Mouse (Mus musculus): ENCODE measurements at regions not wholly inside any gene's neighbourhood (a gene's known extent, or its start where the extent isn't known, plus 50 kb on each side); places are given as distances from the start of the nearest gene placed in this dataset.

DNA sequence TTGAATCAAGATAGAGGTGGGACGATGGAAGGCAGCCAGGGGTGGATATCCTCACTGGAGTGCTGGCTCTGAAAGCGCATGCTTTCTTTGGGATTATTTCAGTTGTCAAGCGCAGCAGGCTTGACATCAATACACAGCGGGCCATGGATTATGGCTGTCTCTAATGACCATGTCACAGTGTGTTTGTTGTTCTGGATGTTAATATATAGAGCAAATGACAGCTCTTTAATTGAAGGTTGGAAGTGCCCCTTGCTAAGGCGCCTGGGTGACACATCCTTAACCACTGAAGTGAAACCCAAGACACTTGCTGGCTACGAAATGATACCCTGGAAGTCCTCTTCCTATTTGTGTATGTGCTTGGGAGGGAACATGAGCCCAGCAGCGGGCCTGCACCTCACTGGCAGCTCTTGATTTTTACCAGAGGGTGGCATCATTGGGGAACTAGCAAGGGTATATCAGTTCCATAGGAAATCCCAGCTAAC, 200.5 kb upstream of the Rasgrp1 start:
- DNase-seq (ENCODE audit: low spot score) = no peak

DNA sequence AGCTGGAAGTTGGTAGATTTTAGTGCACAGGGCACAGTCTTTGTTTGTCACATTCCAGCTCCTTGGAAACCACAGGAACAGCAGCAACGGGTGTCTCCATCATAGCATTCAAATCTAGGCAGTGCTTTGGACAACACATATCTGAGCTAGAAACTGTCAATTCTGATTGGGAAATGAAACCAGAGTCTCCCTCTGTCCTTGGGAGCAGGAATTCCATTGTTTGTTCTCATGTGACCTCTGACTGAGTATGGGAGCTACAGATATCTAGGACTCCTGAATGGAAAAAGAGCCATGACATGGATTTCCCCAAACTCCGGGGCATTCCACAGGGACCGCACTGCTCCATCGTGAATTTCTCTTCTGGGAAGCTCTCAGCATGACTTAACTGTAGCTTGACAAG, 205.5 kb upstream of the Rasgrp1 start:
- DNase-seq (ENCODE audit: low spot score) = no peak

DNA sequence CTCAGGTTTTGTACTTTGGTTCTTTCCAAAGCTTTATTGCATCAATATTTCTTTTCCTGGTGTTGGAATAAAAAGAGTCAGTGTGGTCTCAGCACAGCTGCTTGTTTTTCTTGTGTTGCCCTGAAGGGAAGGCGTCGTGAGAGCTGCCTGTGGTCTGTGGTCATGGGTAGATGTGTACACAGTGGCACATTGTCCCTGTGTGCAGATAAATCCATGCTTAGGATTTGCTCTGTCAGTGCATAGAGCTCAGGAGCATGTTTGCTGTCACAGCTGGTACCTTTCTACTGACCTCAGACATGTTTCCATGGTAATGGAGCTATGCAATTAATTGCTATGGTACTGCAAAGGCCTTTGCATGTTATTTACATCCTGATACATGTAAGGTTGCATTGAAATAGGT, 213.5 kb upstream of the Rasgrp1 start:
- DNase-seq (ENCODE audit: low spot score) = no peak

DNA sequence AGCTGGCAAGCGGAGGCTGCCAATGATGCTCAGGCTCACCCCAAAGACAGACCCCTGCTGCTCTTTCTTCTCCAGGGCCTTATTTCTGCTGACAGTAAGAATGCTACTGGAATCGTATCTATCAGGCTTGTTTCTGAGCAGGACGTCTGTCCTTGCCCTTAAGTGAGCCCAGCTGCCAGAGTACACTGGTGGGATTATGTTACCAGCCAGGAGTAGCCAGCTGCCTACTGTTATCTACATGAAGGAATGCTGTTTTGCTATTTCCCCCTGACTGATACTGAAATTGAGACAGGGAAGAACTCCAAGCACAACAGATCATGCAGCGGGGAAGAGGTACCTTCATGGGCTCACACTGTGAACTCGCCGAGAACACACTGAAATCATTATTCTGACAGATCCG, 228.2 kb upstream of the Rasgrp1 start:
- no peak for DNase-seq (ENCODE audit: low spot score)

DNA sequence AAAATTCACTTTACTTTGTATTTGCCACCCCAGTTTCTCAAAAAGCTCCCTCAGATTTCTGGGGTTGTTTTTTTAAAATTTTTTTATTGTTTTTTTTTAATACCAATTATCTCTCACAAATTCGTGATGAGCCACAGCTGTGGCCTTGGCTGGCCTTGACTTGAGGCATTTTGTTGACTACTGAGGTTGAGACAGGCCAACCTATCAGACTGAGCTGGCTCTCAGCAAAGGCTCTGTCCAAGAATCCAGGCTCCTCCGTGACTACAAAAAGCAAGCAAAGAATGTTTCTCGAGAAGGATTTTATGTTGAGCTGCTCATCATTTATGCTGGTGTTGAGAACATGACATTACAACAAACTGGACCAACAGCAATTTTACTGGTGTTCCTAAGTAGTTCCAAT, 244.6 kb upstream of the Rasgrp1 start:
- DNase-seq (ENCODE audit: low spot score) = peak; percentile 8

DNA sequence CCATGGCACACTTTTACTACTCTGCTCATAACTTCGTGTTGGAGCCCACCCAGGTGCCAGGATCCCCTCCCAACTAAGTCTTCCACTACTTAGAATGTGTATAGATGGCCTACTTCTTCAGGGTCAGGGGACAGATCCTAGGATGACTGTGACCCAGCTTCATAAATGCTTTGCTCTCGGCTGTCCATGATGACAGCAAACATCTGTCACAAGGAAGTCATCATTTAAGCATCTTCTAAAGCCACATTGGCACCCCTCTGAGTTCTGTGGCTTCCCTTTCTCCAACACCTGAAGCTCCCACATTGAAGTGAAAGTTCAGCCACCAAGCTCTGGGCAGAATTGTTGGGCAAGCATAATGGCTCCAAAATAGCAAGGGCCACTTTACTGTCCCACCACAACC, 252.2 kb upstream of the Rasgrp1 start:
- no peak for DNase-seq (ENCODE audit: low spot score)

DNA sequence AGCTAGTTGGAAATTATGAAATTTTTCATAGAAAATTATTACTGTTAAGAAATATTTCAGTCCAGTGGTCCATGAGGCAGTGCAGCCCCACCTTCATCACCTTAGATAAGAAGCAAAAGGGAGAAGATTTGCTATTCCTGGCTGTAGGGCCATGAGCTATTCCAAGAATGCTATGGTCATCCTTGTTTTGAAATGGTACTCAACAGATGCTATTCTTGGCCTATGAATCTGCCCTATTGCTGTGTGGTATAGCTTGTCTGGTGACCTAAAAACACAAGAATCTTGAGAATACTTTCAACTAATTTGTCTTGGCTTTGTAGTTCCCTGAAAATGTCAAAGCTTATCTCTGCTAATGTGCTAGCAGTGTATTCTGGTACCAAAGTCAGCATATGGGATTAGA, 254.8 kb upstream of the Rasgrp1 start:
- no peak for DNase-seq (ENCODE audit: low spot score)

DNA sequence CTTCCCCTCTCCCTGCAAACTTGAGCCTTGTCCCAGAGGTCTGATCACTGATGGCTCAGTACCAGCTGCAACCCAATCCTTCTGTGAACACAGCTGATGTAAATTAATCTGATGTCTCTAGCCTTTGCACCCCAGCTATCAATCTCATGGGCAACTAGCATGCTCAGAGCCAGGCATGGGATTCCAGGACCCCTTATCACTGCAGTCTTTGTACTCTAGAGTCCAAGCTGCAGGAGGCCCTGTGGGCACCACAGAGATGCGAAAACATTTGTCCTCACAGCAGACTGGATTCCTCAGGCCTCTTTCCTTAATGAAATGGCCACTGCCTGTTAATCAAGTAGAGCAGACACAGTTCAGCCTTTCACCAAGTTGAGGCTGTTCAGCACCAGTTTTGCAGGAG, 272.0 kb upstream of the Rasgrp1 start:
- no peak for DNase-seq (ENCODE audit: low spot score)

DNA sequence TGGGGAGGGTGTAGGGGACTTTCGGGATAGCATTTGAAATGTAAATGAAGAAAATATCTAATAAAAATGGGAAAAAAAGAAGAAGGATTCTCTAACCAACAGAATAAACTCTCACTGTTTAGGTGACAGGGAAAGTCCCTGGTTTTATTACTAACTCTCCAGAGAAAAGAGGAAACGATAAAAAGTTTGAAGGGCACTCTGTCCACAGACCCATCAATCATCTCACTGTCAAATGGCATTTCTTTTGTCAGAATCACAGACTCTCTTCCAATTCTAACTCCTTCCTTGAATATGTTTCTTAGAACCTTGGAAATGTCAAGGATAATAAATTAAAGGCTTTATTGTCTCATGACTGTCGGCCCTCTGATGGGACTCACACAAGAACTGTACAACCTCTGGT, 275.3 kb upstream of the Rasgrp1 start:
- DNase-seq (ENCODE audit: low spot score) = no peak

DNA sequence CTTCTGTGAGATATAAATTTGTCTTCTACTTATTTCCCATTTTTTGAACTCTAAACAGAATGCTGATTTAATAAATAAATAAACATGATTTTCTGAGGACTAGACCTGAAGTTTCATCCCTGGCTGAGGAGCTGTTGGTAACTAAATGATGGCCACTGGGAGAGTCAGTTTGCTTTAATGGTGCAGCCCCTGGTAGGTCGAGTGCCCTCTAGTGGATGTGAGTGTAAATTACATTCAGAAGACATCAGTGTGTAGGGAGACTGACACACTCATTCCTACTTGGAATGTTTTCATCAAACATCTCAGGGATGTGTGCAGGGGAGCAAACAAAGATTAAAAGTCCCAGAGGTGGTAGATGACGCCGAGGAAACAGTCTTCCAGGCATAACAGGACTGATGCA, 281.2 kb upstream of the Rasgrp1 start:
- DNase-seq (ENCODE audit: low spot score) = peak; percentile 16

DNA sequence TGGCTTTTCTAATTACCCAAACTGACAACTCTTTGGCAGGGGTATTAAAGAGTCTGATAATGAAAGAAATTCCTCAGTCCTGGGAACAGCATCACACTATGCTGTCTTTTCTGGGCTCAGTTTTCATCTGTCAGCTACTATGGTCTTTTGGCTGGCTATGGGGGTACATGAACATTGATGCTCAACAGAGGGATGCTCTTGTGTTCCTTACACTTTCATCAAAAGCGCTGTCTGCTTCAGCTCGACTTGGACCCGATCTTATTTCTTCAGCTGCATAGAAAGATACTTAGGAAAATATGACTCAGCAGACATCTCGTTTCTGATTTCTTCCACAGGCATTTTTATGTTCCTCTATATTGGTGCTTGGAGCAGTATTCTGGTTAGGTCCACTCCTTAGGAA, 292.1 kb upstream of the Rasgrp1 start:
- no peak for DNase-seq (ENCODE audit: low spot score)

DNA sequence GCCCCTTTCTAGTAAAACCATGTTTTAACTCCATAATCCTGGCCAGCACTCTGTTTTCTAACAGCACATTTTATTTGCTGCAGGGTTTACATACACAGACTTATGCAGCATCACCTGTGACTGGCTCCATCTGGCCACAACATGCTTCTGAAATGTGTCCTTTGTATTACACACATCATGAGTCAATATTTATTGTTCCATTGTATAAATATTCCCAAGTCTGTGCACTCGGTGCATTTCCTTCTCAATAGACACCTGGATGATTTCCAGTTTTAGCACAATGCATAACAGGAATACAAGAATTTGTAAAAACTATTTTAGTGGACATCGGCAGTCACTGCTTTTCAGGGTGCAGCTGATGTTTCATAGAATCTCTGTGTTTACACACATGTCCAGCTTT, 294.6 kb upstream of the Rasgrp1 start:
- DNase-seq (ENCODE audit: low spot score) = no peak

DNA sequence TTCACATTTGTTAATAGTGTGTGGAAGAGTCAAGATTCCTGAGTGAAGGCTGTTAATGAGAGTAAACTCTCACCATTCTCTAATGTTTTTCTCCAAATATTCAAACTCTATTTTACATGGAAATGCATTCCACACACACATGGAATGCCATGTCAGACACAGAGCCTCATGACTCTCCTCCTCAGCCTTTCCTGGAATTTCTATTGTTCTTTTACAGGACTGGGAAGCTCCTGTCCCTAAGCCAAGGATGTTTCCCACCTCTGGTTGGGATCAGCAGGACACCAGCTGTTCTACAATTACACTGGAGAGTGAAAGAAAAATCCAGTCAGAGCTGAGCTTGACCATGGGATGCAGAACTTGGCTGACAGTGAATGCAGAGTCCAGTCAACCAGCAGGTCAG, 309.3 kb upstream of the Rasgrp1 start:
- no peak for DNase-seq (ENCODE audit: low spot score)

DNA sequence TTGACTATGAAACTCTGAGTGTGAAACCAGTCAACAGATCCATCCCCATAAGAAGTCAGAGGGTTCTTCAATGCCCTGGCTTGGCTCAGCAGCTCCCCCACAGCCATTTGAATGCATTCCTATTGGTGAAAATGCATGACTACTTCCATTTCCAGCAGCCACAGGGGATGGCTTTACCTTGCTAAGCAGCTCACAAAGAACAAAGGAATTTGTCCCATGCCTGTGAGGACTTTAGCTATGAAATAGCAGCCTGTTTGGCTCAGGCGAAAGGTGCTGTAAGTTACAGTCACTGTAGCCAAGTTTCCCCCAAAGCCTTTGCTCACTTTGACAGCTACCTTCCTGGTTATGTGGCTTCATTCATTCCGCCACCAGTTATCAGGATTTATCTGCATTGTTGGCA, 309.8 kb upstream of the Rasgrp1 start:
- DNase-seq (ENCODE audit: low spot score) = no peak

DNA sequence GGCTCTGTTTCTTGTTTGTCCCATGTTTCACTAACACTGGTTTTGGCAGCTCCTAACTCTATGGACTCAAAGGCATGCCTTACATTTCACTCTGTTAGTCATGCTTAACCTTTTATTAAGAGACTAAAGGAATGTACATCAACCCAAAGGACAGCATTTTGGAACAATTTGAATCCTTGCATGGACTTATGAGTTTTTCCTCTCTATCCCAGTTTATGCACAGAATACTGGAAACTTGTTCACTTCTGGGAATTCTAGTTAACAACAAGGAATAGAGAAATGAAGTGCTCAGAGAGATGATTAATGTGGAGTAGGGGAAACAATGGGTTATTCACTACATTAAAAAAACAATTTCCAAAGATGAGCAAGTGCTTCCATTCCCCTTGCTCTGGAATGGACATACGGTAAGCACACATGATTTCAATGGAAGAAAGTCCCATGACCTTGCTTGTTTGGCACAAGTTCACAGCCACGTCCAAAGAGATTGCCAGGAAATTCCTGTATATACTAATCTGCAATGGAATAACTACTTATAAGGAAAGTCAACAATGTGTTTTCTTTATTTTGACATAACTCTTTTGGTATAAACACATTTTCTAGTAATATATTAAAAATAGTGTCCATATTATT, 313.9 kb upstream of the Rasgrp1 start:
- no peak for DNase-seq (ENCODE audit: low spot score)

DNA sequence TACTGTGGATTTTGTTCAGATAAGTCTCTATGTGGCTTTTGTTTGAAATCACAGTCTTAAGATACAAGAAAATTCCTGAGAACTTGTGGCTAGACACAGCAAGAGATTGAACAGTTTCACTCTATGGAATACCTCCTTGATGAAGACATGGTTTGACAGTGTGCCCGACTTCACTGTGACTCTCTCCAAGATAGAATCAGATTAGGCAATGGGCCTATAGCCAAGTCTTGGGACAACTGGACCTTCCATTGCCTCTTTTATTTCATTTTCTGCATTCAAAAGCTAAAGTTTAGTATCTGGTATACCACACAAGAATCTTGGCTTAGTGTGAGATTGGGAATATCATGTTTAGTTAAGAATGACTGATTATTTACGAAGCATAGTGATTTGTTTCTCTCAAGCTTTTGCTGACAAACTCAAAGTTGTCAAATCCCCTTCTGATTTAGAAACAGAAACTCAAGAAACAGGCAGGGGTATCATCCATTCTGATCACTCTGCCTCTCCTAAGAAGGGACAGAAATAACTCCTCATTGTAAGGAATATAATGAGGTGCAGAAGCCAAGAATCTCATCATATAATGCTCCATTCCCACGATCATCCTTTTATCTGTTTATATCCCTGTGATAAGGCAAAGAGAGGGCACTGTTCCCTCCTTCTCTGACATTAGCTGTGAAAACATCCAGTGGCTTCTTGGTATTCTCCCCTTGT, 317.6 kb upstream of the Rasgrp1 start:
- no peak for DNase-seq (ENCODE audit: low spot score)

DNA sequence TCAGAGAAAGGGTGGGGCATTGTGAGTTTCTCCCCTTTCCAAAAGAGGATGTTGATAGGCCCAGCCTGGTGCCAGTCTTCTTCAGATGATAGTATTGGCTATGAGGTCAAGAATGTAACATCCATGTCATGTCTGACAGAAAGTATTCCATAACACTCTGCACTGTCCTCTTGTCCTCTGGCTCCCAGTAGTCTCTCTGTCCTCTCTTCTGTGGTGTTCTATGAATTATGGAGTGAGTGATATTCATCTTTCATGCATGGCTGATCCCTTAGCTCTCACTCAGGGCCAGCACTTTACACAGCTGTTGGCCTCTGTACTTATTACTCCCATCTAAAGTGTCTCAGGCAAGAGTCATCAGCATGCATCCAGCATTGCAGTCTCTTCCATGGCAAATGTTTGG, 319.9 kb upstream of the Rasgrp1 start:
- no peak for DNase-seq (ENCODE audit: low spot score)

DNA sequence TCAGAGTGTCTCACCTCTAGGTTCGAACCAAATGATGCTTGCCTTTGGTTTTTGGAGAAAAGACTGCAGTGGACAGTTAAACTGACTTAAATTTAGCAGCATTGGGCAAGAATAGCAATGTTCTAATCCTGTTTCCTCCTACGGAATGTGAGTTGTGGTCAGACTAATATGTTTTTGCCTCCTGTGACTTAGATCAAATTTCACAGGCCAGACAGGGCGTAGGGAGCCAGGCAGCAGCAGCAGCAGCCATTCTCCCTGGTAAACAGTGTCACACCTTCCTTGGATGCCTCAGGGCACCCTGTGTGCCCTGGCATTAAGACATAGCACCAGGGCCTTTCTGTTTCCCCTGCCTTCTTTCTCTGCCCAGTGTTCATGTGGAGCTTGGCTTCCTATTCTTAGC, 323.7 kb upstream of the Rasgrp1 start:
- no peak for DNase-seq (ENCODE audit: low spot score)

DNA sequence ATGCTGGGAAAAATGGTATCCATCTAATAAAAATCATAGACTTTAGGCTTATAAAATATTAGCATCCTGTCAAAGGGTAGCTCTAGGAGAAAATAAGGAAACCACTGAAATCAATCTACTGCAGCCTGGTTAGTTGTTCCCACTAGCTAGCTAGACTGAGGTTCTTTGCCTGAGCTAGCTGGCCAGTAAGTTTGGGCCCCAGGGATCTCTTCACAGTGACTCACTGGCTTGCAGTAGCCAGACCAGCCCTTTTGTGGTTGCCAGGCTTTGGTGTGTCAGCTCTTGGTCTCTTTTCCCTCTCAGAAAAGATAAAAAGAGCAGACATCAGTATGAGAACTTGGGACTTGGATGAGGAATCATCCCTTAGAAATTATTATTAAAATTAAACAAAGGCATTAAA, 325.3 kb upstream of the Rasgrp1 start:
- no peak for DNase-seq (ENCODE audit: low spot score)

DNA sequence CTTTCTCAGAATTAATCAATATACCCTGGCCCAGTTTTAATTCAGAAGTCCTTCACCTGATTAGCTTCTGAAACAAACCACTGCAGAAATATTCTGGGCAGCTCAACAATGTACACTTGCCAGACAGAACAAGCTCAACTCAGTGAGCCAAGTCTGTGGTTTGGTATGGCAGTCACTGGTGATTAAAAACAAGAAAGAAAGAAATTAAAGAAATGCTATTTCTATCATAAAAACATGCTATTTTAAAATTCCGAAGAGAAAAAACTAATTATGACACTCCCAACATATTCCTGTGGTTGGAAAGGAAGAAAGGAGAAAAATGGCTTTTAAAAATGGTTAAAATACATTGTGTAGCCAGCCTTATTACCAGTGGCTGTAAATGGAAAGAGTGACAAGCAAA, 332.1 kb upstream of the Rasgrp1 start:
- DNase-seq (ENCODE audit: low spot score) = no peak

DNA sequence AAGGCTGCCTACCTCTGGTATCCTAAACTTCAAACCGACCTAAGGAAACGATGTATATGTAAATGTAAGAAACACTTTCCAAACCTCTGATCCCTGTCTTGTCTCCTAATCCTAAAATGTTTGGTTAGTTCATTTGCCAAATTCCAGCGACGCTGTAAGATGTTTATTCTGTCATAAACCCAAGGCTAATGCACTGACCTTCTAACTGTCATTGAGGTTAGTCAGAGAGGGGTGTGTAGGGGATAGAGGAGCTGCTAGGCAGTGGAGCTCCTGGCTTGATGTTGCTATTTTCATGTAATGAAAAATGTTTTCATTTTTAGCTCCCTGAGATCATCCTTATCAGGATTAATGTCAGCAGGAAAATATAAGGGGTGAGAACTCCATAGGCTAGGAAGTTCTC, 335.8 kb upstream of the Rasgrp1 start:
- no peak for DNase-seq (ENCODE audit: low spot score)

DNA sequence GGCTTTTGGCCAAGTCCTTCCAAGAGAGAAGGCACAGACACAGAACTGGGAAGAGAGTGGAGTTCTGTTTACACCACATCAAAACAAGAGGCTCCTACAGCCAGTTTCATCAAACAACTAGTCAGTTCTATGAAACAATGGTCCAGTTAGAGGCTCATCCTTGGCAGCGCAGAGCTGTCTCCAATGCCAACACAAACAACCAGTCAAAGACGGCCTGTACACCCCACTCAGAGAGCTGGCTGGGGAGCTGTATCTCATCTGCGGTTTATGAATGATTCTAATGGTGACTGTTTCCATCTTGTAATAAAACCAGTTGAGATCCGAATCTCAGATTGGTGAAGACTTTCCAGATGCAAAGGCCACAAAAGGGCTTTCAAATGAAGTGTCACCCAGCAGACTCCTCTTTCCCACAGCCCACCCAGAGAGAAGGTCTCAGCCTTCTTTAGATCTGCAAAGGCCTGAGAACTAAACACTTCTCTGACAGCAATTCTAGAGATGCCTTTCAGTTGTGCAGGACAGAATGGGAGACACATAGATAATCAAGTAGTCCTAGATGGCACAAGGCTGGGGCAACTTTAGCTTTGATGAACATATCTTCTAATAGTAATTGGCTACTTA, 343.1 kb upstream of the Rasgrp1 start:
- no peak for DNase-seq (ENCODE audit: low spot score)

DNA sequence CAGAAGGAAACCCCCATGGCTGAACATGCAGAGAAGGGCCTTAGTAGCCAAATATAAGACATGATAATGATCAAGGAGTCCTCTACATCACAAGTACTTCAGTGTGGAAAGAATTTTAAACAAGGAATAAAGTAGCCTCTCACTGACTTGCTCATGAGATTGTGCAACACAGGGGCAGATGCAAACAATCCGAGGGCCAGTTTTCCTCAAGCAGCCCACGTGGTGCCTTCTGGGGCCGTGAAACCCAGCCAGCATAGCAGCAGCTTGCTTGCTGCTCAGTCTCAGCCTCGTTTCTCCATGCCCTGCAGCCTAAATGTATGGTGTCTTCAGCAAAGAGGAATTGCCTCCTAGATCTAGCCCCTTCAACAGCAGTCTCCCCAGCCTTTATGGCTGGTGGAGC, 350.7 kb upstream of the Rasgrp1 start:
- DNase-seq (ENCODE audit: low spot score) = peak; percentile 78
